Mouse (Mus musculus): ENCODE measurements around the gene Gpr84. TPM values are rescaled to one million over a fixed set of nuclear protein-coding genes. Genes with fewer than 3 reads are reported as not detected.
A peak's percentile ranks its signal among the peaks of the same experiment; 100 is the strongest.

The Gpr84 gene
- polyA plus RNA-seq, 1 experiment, result 2.3 TPM

- Histone ChIP-seq H3K4me1 (ENCODE audit: control insufficient read depth, insufficient read depth, low read length) (no peaks in the 10 kb centered on the region; the same call in 1 of the 2 replicates), H3K4me3 (replicated peaks; ENCODE audit: control insufficient read depth, low read depth, low read length) (no peak overlapping the region), H3K27ac (ENCODE audit: control insufficient read depth, insufficient read depth, low read depth, low read length, poor library complexity) (no peak overlapping the region)
- TF ChIP-seq POLR2A (IDR thresholded peaks at IDR 0.05; ENCODE audit: borderline replicate concordance, control insufficient read depth, low read depth, low read length), result no peak
- 89% methylated on average over 11 of the region's 11 CpGs for WGBS
Measured at GRCm38 (mm10) chr15:103353511-103354256, 43.3 kb upstream of the Gpr84 start.

DNA sequence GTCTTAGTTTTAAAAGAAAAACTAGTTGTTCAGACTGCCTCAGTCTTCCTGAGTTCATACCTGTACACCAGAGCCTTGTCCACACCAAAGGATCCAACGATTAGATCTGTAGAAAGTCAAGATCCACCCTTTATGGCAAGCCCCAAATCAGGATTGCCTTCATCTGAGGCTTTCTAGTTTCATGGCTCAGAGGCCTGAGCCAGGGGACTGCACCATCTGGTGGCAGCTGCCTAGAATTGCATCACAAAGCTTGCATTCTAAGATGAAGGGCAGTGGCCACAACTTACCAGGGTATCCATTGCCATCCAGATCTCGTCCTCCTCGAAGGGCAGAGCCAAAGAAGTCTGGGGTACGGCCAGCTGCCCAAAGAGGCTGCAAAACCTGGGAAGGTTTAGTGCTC is 42.4 kb upstream of the Gpr84 start:
- TF ChIP-seq CTCF (IDR thresholded peaks at IDR 0.05; ENCODE audit: control insufficient read depth, insufficient read depth, low read length), result peak; percentile 90
- no peak for TF ChIP-seq POLR2A (IDR thresholded peaks at IDR 0.05; ENCODE audit: borderline replicate concordance, control insufficient read depth, low read depth, low read length)

DNA sequence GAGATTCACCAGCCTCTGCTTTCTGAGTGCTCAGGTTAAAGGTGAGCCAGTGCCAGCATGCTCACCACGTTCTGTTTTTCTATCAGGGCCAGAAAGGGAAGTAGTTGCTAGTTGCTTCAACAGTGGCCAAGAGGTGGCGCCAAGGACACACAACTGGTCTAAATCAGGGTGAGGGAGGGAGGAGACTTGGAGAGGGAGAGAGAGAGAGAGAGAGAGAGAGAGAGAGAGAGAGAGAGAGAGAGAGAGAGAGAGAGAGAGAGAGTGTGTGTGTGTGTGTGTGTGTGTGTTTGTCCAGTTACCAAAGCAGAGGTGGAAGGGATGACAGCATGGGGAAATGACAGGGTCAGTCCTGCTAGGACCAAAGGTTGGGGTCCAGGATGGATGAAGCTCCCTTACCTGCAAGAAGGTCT is 36.9 kb upstream of the Gpr84 start:
- TF ChIP-seq CTCF (IDR thresholded peaks at IDR 0.05; ENCODE audit: control insufficient read depth, insufficient read depth, low read length), result peak; percentile 82
- no peak for TF ChIP-seq POLR2A (IDR thresholded peaks at IDR 0.05; ENCODE audit: borderline replicate concordance, control insufficient read depth, low read depth, low read length)
- WGBS, result 2% methylated on average over 2 of the region's 2 CpGs
- Histone ChIP-seq H3K4me1 (ENCODE audit: control insufficient read depth, insufficient read depth, low read length) (no peaks in the 10 kb centered on the region), H3K27ac (ENCODE audit: control insufficient read depth, insufficient read depth, low read depth, low read length, poor library complexity) (no peak overlapping the region), H3K4me3 (replicated peaks; ENCODE audit: control insufficient read depth, low read depth, low read length) (no peak overlapping the region)

More for the DNA sequence above, 42.4 kb upstream of the Gpr84 start:
- H3K4me1 ChIP-seq (ENCODE audit: control insufficient read depth, insufficient read depth, low read length), result no peaks in the 10 kb centered on the region; the same call in 1 of the 2 replicates
- no peak overlapping the region for H3K4me3 ChIP-seq (replicated peaks; ENCODE audit: control insufficient read depth, low read depth, low read length)
- H3K27ac ChIP-seq (ENCODE audit: control insufficient read depth, insufficient read depth, low read depth, low read length, poor library complexity), result no peak overlapping the region
- WGBS, result 32% methylated on average over 4 of the region's 4 CpGs

DNA sequence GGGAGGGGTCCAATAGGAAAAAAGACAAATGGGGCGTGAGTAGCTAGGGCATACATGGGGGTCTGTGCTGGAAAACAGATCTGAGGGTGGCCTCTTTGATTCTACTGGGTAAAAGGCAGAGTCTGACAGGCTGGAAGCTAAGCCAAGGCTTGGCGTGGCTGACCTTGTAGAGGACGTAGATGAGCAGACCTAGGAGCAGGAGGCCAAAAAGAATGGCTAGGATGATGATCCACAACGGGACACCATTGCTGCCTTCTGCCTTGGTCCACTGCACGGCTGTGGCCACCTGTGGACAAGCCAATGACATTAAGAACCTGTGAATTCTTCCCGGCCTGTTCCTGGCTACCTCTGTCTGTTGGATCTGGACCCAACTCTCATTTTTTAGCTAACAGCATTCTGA is 35.4 kb upstream of the Gpr84 start:
- no peak for TF ChIP-seq POLR2A (IDR thresholded peaks at IDR 0.05; ENCODE audit: borderline replicate concordance, control insufficient read depth, low read depth, low read length)
- TF ChIP-seq CTCF (IDR thresholded peaks at IDR 0.05; ENCODE audit: control insufficient read depth, insufficient read depth, low read length), result no peak
- 86% methylated on average over 6 of the region's 6 CpGs for WGBS
- H3K27ac ChIP-seq (ENCODE audit: control insufficient read depth, insufficient read depth, low read depth, low read length, poor library complexity), result no peak overlapping the region

DNA sequence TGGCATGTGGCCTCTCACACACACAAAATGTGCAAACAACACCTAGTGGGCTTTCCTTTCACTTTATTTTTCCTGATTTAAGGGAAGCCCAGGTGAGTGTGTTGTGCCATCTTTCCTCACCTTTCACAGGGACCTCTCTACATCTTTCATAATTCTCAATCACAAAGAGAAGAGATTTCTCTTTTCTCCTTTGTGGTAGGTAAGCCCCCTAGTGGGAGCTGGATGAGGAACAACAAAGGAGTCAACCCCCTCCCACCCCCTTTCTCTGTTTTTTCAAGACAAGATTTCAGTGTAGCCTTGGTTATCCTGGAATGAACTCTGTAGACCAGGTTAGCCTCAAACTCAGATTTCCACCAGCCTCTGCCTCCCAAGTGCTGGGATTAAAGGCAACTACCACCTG is 33.1 kb upstream of the Gpr84 start:
- Histone ChIP-seq H3K4me1 (ENCODE audit: control insufficient read depth, insufficient read depth, low read length) (no peaks in the 10 kb centered on the region), H3K27ac (ENCODE audit: control insufficient read depth, insufficient read depth, low read depth, low read length, poor library complexity) (no peak overlapping the region), H3K4me3 (replicated peaks; ENCODE audit: control insufficient read depth, low read depth, low read length) (no peak overlapping the region)
- TF ChIP-seq CTCF (IDR thresholded peaks at IDR 0.05; ENCODE audit: control insufficient read depth, insufficient read depth, low read length) (no peak), POLR2A (IDR thresholded peaks at IDR 0.05; ENCODE audit: borderline replicate concordance, control insufficient read depth, low read depth, low read length) (no peak)

More for the DNA sequence above, 35.4 kb upstream of the Gpr84 start:
- H3K4me1 ChIP-seq (ENCODE audit: control insufficient read depth, insufficient read depth, low read length), result no peaks in the 10 kb centered on the region
- no peak overlapping the region for H3K4me3 ChIP-seq (replicated peaks; ENCODE audit: control insufficient read depth, low read depth, low read length)

GRCm38 (mm10) chr15:103343008-103343407 is 32.6 kb upstream of the Gpr84 start:
- Histone ChIP-seq H3K4me1 (ENCODE audit: control insufficient read depth, insufficient read depth, low read length) (no peaks in the 10 kb centered on the region), H3K27ac (ENCODE audit: control insufficient read depth, insufficient read depth, low read depth, low read length, poor library complexity) (no peak overlapping the region), H3K4me3 (replicated peaks; ENCODE audit: control insufficient read depth, low read depth, low read length) (no peak overlapping the region)
- TF ChIP-seq POLR2A (IDR thresholded peaks at IDR 0.05; ENCODE audit: borderline replicate concordance, control insufficient read depth, low read depth, low read length) (no peak), CTCF (IDR thresholded peaks at IDR 0.05; ENCODE audit: control insufficient read depth, insufficient read depth, low read length) (no peak)
- WGBS, result 67% methylated on average over 3 of the region's 3 CpGs

DNA sequence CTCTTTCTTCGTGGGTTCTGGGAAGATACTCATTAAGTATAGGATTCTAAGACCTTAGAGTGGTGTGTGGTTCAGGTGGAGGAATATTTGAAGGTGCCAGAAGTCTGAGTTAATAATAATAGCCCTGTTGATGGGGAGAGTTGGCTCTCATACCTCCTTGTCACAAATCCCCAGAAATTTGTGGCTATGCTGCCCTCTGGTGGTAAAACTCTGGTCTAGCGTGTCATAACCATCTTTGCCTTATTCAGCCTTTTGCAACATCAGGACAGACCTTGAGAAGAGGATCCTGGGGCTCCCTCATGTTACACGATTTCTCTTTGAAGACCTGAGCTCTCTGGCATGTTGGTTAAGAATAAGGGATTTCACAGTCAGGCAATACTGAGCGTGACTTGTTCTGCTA is 32.0 kb upstream of the Gpr84 start:
- TF ChIP-seq POLR2A (IDR thresholded peaks at IDR 0.05; ENCODE audit: borderline replicate concordance, control insufficient read depth, low read depth, low read length), result no peak
- peak; percentile 32; the same call in 1 of the 2 replicates for TF ChIP-seq CTCF (IDR thresholded peaks at IDR 0.05; ENCODE audit: control insufficient read depth, insufficient read depth, low read length)
- 28% methylated on average over 4 of the region's 4 CpGs for WGBS

DNA sequence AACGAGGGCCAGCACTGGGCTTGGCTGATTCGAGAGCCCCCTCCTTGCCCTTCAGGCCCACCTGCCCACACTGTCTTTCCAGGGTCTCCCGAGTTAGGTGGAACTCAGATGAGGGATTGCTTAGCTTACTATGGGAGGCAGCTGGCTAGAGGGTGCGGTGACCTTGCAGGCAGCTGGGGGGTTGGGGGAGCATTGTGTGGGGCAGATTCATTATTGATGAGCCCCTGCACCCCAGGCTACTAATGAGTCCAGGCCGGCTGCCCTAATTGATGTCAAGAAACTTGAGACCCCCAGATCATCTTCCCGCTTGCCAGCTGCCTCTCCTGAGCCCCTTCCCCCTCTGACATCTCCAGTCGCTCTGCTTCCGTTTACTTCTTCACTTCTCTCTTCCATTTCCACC is 31.1 kb upstream of the Gpr84 start:
- WGBS, result 76% methylated on average over 8 of the region's 8 CpGs
- H3K4me1 ChIP-seq (ENCODE audit: control insufficient read depth, insufficient read depth, low read length), result no peaks in the 10 kb centered on the region
- no peak overlapping the region for H3K27ac ChIP-seq (ENCODE audit: control insufficient read depth, insufficient read depth, low read depth, low read length, poor library complexity)
- no peak overlapping the region for H3K4me3 ChIP-seq (replicated peaks; ENCODE audit: control insufficient read depth, low read depth, low read length)
- TF ChIP-seq POLR2A (IDR thresholded peaks at IDR 0.05; ENCODE audit: borderline replicate concordance, control insufficient read depth, low read depth, low read length) (no peak), CTCF (IDR thresholded peaks at IDR 0.05; ENCODE audit: control insufficient read depth, insufficient read depth, low read length) (no peak)

More for the DNA sequence above, 32.0 kb upstream of the Gpr84 start:
- no peak overlapping the region for H3K4me3 ChIP-seq (replicated peaks; ENCODE audit: control insufficient read depth, low read depth, low read length)
- no peak overlapping the region for H3K27ac ChIP-seq (ENCODE audit: control insufficient read depth, insufficient read depth, low read depth, low read length, poor library complexity)
- no peaks in the 10 kb centered on the region for H3K4me1 ChIP-seq (ENCODE audit: control insufficient read depth, insufficient read depth, low read length)

Data from bone marrow, adult 2 months (tissue).